Mouse (Mus musculus): Measurements from ENCODE around the gene Dnaaf2.
A peak's percentile ranks its signal among the peaks of the same experiment; 100 is the strongest.
"Not testable (repeated sequence)": the region's sequence is repeated elsewhere in the genome, so short reads cannot be mapped to it uniquely, and the experiment has no call there.

Dnaaf2 gene

GRCm38 (mm10) chr12:69164904-69165303 is 33.3 kb downstream of the Dnaaf2 start:
- no peak for DNase-seq (ENCODE audit: low read depth, low spot score)

DNA sequence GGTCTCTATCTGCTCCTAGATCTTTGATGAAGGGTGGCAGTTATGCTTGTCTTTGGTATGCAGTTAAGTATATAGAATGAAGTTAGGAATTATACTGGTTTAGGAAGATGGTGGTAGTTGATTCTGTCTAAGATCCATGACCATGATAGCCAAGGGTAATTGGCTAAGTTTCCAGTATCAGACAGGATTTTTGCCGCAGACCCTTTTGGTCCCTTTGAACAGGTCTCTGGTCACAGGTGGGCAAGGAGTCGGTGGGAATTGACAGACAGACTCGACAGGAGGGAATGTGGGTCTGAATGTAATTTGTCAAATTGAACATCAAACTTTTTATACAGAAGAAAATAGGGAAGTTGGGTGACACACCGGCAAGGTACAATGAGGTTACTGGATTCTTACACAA is 34.6 kb downstream of the Dnaaf2 start:
- DNase-seq (ENCODE audit: low read depth, low spot score) = not testable (repeated sequence)

DNA sequence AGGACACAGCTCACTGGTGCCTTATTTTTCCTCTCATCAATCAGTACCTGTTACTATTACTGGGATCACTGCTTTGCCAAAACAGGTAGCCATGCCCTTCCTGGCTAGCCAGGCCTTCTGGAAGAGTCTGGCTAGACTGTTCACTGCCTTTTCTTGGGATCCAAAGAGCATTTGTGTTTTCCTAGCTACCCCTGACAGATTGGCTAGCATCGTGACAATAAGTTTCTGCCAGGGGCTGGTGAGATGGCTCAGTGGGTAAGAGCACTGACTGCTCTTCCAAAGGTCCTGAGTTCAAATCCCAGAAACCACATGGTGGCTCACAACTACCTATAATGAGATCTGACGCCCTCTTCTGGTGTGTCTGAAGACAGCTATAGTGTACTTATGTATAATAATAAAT is 37.6 kb downstream of the Dnaaf2 start:
- not testable (repeated sequence) for DNase-seq (ENCODE audit: low read depth, low spot score)

- peak; percentile 87 for DNase-seq (ENCODE audit: low read depth, low spot score)
Observed at GRCm38 (mm10) chr12:69159578-69159940, 38.7 kb downstream of the Dnaaf2 start.

DNA sequence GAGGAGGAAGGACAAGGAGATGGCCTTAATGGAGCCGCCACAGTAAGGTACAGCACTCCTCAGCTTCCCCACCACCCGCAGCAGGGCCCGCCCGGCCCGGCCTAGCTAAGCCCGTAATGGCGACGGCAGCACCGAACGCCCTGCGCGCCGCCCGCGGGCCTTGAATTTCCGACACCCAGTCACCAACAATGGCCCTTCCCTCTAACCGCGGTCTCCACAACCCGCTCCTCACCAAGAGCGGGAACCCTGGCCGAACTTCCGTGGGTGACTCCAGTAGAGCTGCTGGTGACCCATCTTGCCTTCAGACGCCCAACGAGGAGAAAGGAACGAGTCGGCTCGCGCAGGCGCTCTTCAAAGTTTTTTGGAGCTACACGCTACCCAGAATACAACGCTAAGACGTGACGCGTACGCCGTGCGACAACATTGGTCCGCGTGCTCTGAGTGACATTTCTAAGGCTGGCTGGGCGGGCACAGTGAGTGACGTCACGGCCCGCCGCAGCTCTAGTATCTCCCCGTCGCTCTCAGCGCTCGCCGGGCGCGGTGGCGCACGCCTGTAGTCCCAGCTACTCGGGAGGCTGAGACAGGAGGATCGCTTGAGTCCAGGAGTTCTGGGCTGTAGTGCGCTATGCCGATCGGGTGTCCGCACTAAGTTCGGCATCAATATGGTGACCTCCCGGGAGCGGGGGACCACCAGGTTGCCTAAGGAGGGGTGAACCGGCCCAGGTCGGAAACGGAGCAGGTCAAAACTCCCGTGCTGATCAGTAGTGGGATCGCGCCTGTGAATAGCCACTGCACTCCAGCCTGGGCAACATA is 39.3 kb downstream of the Dnaaf2 start, which contains the start of gene Rps29:
Gene Rps29 (minus strand): TSS at position 422 of the 813 bp plus-strand sequence.
- peak; percentile 100 for DNase-seq (ENCODE audit: low read depth, low spot score)

DNA sequence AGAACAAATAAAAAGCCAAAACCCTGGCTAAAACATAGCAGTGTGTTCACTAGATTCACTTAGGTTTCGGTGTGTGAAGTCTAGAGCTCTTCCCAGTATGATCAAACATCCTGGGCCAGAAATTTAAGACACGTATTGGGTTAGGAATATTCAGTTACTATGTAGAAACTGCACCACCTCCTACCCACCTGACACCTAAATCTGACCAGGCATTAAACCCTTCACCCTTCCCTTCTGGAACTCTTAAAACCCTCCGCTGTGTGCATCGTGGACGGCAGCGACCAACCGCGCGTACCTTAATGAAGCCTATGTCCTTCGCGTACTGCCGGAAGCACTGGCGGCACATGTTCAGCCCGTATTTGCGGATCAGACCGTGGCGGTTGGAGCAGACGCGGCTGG is 39.9 kb downstream of the Dnaaf2 start:
- DNase-seq (ENCODE audit: low read depth, low spot score) = no peak

DNA sequence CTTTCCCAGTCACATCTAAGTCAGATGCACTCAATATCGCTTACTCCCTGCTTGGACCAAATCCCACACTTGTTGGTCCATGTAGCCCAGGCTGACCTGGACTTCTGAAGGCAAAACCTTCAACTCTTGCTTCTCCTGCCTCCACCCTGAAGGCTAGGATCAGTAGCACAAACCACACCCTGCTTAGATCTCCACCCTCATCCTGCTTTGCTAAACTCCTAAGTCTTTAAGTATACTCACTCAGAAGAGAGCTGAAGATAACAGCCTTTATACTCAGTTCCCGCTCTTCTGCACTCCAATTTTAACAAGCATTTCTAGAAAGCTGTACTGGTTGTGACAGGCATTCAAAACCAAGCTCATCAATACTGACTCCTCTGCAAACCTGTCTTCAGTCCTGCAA is 41.1 kb downstream of the Dnaaf2 start:
- DNase-seq (ENCODE audit: low read depth, low spot score) = no peak

- no peak for DNase-seq (ENCODE audit: low read depth, low spot score)
Observed at GRCm38 (mm10) chr12:69156436-69156835, 41.8 kb downstream of the Dnaaf2 start.

DNA sequence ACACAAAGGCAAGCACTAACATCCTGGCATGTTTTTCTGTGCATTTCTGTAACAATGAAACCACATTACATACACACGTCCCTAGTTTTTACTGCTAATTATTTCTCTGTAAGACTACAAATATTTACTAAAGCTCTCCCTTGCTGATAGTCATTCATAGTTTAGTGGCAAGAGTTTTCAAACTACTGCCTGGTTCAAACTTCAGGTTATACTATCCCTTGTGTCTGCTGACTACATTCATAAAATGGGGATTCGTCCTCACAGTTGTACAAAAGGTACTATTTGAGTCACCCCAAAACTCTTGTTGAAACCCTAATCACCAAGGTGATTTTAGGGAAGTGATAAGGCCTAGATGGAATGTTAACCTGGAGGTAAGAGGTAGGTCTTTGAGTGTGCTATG is 42.3 kb downstream of the Dnaaf2 start:
- no peak for DNase-seq (ENCODE audit: low read depth, low spot score)

DNA sequence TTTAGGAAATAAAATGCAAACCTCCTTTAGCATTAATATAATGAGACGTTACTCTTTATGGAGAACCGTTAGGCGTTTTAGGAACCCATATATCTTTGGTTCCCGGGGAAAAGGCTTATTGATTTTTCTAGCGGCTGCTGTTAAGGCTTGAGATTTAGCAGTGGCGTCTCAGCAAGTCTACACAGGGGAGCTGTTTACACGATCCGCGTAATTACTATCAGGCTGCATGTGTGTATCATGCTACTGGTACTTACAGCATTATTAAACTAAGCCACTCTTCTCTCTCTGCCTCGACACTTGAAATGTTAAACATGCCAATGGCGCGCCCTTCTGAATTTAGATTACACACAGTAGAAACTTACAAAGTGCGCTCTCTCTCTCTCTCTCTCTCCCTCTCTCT is 48.2 kb downstream of the Dnaaf2 start:
- DNase-seq (ENCODE audit: low read depth, low spot score) = no peak

DNA sequence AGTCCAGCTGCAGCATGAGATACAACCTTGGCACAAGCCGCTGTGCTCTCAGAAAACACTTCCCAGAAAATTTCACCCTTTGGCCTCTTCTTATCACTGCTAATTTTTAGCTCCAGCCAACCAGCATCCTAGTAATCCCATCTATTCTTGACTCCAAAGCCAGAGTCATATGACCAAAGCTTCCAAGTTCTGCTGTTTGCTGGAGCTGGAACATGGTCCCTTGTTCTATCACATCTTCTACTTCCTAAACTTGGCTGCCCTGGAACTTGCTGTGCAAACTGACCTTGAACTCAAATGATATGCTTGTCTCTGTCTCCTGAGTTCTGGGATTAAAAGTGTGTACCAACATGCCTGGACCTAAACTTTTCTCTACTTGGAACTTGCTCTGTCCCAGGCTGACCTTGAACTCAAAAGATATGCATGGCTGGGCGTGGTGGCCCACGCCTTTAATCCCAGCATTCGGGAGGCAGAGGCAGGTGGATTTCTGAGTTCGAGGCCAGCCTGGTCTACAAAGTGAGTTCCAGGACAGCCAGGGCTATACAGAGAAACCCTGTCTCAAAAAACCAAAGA is 51.0 kb downstream of the Dnaaf2 start:
- no peak for DNase-seq (ENCODE audit: low read depth, low spot score)

DNA sequence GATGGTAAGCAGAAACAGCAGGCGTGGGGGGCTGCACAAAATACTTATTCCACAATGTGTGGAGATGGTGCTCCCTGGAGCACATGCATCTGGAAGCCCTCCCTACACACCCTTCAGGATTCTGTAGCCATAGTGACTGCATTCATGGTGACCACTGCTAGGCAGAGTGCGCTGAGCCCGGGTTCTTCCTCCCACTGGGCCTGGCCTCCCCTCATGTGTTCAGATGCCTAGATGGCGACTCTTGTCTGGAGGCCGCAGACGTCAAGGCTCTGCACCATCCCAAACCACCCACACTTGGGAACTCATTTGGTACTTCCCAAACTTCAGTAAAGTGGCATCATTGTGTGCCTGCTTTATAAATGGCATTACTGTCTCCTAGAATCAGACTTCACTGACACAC is 54.8 kb downstream of the Dnaaf2 start:
- no peak for DNase-seq (ENCODE audit: low read depth, low spot score)

DNA sequence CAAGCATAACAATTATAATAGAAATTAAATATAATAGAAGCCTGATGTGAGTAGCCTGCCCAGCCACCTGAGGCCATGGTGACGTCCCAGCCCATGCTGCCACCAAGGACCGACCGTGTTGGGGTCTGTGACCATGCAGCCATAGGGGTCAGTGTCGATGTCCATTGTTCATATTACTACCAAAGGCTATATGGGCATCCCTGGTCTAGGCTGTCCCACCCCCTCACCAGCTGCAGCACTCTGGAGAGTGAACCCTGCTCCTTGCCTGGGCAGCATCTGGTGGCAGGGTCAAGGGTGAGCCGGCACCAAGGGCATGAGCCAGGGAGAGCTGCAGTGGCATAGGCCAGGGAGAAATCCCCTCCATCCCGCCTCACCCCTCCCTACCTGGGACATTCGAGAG is 58.4 kb downstream of the Dnaaf2 start:
- no peak for DNase-seq (ENCODE audit: low read depth, low spot score)

DNA sequence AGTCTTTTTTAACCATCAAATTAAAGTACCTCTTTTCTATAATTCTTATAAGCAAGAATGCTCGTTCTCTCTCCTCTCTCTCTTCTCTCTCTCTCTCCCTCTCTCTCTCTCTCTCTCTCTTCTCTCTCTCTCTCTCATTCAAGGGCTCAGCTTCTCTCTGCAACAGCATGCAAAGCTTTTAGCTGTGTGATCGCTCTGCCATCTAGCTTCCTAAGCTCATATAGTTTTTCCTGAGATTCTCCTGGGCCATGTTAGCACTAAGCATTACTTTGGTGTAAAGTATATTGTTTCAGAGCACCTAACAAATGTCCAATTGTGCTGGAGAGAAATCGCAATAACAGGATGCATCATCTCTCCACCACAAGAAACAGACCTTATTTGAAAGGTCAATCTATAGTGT is 59.0 kb downstream of the Dnaaf2 start:
- DNase-seq (ENCODE audit: low read depth, low spot score) = no peak

All from mesoderm, embryonic 11.5 days (tissue).